Mouse (Mus musculus) hindbrain, embryonic 16.5 days (tissue): Measurements from ENCODE around the gene March8. TPM values are rescaled to one million over a fixed set of nuclear protein-coding genes. Genes with fewer than 3 reads are reported as not detected.

Source experiments
- ATAC-seq: fragments of 200-750 bp; cut with Nextera tagmentation; 2 replicates; pipeline ENCODE4 v1.8.0; 2017; ENCODE audit warnings: moderate TSS enrichment, moderate library complexity
- H3K27ac ChIP-seq: fragments of 300-500 bp; sonication (generic); 2 replicates; pipeline ENCODE4 v1.5.1; 2014; ENCODE audit warnings: low read depth, mild to moderate bottlenecking, control low read depth, low read length, moderate library complexity
- H3K27me3 ChIP-seq: fragments of 300-500 bp; sonication (generic); replicated peaks from 2 replicates; pipeline ENCODE4 v1.6.1; 2014; ENCODE audit warnings: low read length; ENCODE audit not compliant: control insufficient read depth, insufficient read depth
- H3K36me3 ChIP-seq: fragments of 300-500 bp; sonication (generic); 2 replicates; pipeline ENCODE4 v1.6.1; 2014; ENCODE audit warnings: mild to moderate bottlenecking, low read length, moderate library complexity, mixed read lengths; ENCODE audit not compliant: control insufficient read depth, insufficient read depth
- H3K4me1 ChIP-seq: fragments of 300-500 bp; sonication (generic); 2 replicates; pipeline ENCODE4 v1.6.1; 2014; ENCODE audit warnings: low read depth, low read length; ENCODE audit not compliant: control insufficient read depth, insufficient read depth
- H3K4me2 ChIP-seq: fragments of 300-500 bp; sonication (generic); 2 replicates; pipeline ENCODE4 v1.6.1; 2014; ENCODE audit warnings: mild to moderate bottlenecking, low read length, control low read depth, moderate library complexity
- H3K4me3 ChIP-seq: fragments of 300-500 bp; sonication (generic); 2 replicates; pipeline ENCODE4 v1.5.1; 2014; ENCODE audit warnings: mild to moderate bottlenecking, low read length, control low read depth, moderate library complexity
- H3K9ac ChIP-seq: fragments of 300-500 bp; sonication (generic); 2 replicates; pipeline ENCODE4 v1.6.1; 2014; ENCODE audit warnings: low read depth, mild to moderate bottlenecking, control low read depth, low read length, moderate library complexity
- H3K9me3 ChIP-seq: fragments of 300-500 bp; sonication (generic); 2 replicates; pipeline ENCODE4 v1.6.1; 2014; ENCODE audit warnings: mild to moderate bottlenecking, low read length, moderate library complexity; ENCODE audit not compliant: control insufficient read depth
- WGBS: fragments of 180-500 bp; shearing (Covaris S2); extraction: QIAGEN DNeasy Blood & Tissue Kit; methylation state at CpG from one replicate; pipeline ENCODE4 v1.1.7; 2014; 5-methylcytosine and 5-hydroxymethylcytosine counted together
- polyA plus RNA-seq: library from polyadenylated mRNA; unstranded; fragments of >200 nt; fragmentation: Nextera tagmentation; extraction: Ambion mirVana; gene quantifications from 2 replicates; pipeline ENCODE4 v1.2.1, GENCODE M21; 2015

Gene March8
- polyA plus RNA-seq, 1 experiment from 2014 or later: 58.0 TPM

DNA sequence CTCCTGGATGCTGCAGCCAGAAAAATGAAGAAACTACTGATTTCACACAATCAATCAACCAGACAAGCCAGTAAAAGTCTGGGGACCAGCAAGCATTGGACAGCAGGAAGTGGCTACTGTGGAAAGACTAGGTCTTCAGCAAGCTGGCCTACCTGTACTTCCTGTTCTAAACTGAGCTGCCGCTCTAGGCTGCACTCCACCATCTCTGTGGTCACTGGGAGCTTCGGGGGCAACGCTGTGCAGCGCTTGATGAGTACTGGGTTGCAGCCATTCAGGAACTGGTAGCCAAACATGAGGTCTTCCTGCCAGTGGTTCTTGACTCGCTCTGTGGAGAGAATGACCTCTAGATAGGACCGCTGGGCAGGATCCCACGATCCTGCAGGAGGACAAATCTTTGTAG, 85.2 kb downstream of the March8 start:
- no peak overlapping the region for H3K4me3 ChIP-seq
- H3K9ac ChIP-seq: no peak overlapping the region
- no peaks in the 10 kb centered on the region for H3K9me3 ChIP-seq
- H3K36me3 ChIP-seq: no peaks in the 10 kb centered on the region
- 94% methylated on average over 7 of the region's 7 CpGs for WGBS
- no peak overlapping the region for H3K27ac ChIP-seq
- ATAC-seq: no peak
- H3K27me3 ChIP-seq: no peaks in the 10 kb centered on the region
- H3K4me2 ChIP-seq: no peak overlapping the region
- H3K4me1 ChIP-seq: no peaks in the 10 kb centered on the region

DNA sequence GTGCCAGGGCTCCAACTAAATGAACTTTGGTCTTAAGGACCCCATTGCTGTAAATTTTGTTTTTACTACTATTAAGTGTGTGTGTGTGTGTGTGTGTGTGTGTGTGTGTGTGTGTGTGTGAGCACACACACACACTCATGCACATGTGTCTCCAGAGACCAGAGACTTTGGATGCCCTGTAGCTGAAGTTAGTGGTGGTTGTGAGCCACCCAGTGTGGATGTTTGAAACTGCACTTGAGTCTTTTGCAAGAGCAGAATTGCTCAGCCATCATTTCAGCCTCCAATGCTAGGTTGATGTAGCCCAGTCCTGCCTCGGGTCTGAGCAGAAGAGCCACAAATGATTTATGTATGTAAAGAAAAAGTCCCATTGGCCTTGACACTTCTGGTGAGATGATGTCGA, 85.8 kb downstream of the March8 start:
- Histone ChIP-seq H3K4me1 (no peaks in the 10 kb centered on the region), H3K27me3 (no peaks in the 10 kb centered on the region), H3K9me3 (no peaks in the 10 kb centered on the region), H3K9ac (no peak overlapping the region), H3K4me3 (no peak overlapping the region), H3K4me2 (no peak overlapping the region), H3K27ac (no peak overlapping the region), H3K36me3 (no peaks in the 10 kb centered on the region)
- peak; percentile 58; the same call in 1 of the 2 replicates for ATAC-seq
- 73% methylated on average over 2 of the region's 2 CpGs for WGBS

DNA sequence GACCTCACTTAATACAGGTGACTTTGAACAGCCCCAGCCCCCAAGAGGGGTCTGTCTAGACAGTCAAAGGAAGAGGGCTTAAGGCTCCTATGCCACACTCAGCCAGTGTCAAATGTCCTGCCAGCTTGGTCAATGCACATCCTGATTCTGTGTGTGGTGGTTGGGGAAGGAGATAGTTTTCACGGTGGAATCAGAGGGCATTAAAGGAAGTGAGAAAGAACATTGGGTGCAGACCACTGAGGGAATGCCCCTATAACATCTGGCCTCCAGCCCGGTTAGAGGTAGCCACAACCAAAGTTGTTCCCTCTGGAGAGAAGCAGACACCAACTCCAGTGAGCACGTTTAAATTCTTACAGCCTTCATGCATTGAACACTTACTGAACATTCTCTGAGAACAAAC, 89.7 kb downstream of the March8 start:
- no peak overlapping the region for H3K9ac ChIP-seq
- H3K4me1 ChIP-seq: no peaks in the 10 kb centered on the region
- no peak overlapping the region for H3K4me2 ChIP-seq
- no peak for ATAC-seq
- H3K27ac ChIP-seq: no peak overlapping the region
- no peaks in the 10 kb centered on the region for H3K36me3 ChIP-seq
- no peak overlapping the region for H3K4me3 ChIP-seq
- 92% methylated on average over 3 of the region's 3 CpGs for WGBS
- H3K9me3 ChIP-seq: peaks cover 4% of the 10 kb centered on the region; the same call in 1 of the 2 replicates
- H3K27me3 ChIP-seq: no peaks in the 10 kb centered on the region

DNA sequence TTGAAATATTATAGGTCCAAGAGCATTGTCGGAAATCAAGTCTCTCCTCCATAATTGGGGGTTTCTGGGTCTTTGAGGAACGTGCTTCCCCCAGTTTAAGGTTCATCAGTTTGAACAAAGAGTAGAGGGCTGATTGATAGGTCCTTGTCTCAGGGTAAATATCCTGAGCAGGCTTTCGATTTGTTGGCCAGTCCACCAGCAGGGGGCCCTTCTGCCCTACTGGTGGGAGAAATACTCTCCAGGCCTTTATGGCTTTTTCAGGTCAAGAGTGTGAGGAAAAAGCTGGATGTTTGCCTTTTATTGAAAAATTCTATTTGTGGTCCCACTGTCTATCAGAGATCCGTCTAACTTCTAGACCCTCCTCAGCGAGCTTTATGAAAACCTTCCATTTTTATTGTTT, 90.5 kb downstream of the March8 start:
- WGBS: 69% methylated on average over 5 of the region's 5 CpGs

DNA sequence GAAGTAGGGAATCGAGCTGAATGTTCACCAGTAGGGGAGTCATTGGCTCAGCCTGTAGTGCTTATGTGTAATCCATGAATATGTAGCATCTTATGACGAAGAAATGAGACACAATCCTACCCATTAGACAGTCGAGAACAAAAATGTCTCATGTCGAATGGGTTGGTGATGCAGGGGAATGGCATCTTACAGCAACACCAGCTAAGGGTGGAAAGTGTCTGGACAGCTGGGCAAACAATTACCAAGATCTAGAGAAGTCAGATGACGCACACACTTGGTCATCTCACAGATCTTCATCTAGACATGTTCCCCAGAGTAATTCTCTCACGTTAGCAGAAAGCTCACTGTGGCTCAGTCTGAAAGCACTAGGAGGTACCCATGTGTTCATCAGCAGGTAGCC, 101.0 kb downstream of the March8 start:
- Histone ChIP-seq H3K4me3 (no peak overlapping the region), H3K27ac (no peak overlapping the region), H3K4me1 (no peaks in the 10 kb centered on the region), H3K4me2 (no peak overlapping the region), H3K27me3 (no peaks in the 10 kb centered on the region), H3K36me3 (no peaks in the 10 kb centered on the region), H3K9ac (no peak overlapping the region), H3K9me3 (no peaks in the 10 kb centered on the region)
- ATAC-seq: no peak
- WGBS: 78% methylated on average over 6 of the region's 6 CpGs

More for the DNA sequence above, 90.5 kb downstream of the March8 start:
- Histone ChIP-seq H3K4me2 (no peak overlapping the region), H3K27ac (no peak overlapping the region), H3K9me3 (peaks cover 4% of the 10 kb centered on the region; the same call in 1 of the 2 replicates), H3K9ac (no peak overlapping the region), H3K4me1 (no peaks in the 10 kb centered on the region), H3K36me3 (no peaks in the 10 kb centered on the region), H3K4me3 (no peak overlapping the region), H3K27me3 (no peaks in the 10 kb centered on the region)
- ATAC-seq: no peak

DNA sequence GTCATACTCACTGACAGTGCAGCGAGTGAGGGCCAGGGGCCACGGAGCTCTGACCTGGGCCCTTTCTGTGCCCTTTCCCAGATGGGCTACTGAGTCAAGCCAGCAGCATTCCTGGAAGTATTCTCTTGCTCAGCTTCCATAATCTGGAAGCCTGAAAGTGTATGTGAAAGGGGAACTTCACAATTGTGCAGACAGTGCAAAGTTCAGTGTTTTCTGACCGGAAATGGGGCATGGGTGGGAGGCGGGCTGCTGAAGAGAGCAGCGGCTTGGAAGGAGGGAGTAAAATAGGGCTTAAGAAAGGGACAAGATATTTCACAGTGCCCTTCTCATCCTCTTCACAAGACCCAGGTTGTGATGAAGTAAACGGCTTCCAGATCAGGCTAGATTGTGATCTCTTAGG, 101.7 kb downstream of the March8 start:
- Histone ChIP-seq H3K36me3 (no peaks in the 10 kb centered on the region), H3K9me3 (no peaks in the 10 kb centered on the region), H3K27me3 (no peaks in the 10 kb centered on the region), H3K4me3 (no peak overlapping the region), H3K4me1 (no peaks in the 10 kb centered on the region), H3K9ac (no peak overlapping the region), H3K27ac (no peak overlapping the region), H3K4me2 (no peak overlapping the region)
- WGBS: 92% methylated on average over 6 of the region's 6 CpGs
- no peak for ATAC-seq

DNA sequence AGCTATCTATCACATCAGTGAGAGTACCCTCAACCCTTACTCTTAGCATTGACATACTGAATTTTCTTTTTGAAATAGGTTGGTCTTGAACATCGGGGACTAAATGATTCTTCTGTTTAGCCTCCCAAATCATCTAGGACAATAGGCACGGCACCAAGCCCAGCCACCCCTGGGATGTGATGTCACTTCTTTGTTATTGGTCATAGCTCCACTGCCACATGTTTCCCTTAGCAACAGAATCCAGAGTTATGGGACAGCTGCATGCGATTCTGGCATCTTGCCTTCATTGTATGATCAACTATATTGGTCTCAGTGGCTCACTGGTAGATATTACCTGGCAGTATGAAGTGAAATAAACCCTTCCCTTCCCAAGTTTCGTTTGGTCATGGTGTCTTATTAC, 102.6 kb downstream of the March8 start:
- H3K27ac ChIP-seq: no peak overlapping the region
- H3K36me3 ChIP-seq: no peaks in the 10 kb centered on the region
- no peak overlapping the region for H3K9ac ChIP-seq
- H3K4me3 ChIP-seq: no peak overlapping the region
- ATAC-seq: no peak
- H3K27me3 ChIP-seq: no peaks in the 10 kb centered on the region
- no peak overlapping the region for H3K4me2 ChIP-seq
- 62% methylated on average over 4 of the region's 4 CpGs for WGBS
- no peaks in the 10 kb centered on the region for H3K9me3 ChIP-seq
- H3K4me1 ChIP-seq: no peaks in the 10 kb centered on the region

DNA sequence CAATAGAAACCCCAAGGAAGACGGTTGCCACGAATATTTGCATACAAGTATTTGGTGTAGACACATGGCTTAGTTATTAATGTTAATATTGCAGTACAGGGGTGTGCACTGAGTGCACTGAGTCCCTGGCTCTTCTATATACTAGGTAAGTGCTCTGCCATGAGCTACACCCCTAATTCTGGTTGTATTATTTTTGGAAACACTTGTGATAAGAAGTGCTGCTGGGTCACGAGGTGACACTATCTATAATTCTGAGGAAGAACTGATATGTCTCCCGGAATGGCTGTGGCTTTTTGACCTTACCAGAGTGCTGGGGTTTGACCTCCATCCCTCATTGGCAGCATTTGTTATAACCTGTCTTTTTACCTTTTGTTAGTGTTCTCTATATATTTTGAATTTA, 103.0 kb downstream of the March8 start:
- no peak overlapping the region for H3K9ac ChIP-seq
- 88% methylated on average over 4 of the region's 4 CpGs for WGBS

DNA sequence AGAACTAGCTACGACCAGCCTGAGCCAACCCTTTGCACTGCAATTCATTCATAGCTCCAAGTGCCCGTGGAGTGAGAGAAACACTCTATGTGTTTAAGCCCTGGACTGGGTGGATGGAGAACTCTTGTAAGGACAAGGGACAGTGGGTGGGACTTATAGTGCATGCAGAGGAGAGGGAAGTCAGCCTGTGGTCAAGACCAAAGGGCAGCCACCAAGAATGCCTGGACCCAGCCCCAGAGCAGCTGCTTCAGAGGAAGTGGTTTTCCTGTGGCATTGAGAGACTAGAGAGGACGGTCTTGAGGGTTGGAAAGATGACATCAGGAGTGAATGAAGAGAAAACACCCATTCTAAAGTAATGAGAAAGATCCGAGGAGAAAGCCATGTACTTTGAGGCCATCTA, 118.0 kb downstream of the March8 start:
- Histone ChIP-seq H3K27me3 (0 out of 2 replicates have a peak, but pooled peaks cover 4% of the 10 kb centered on the region), H3K4me3 (no peak overlapping the region), H3K4me1 (peaks cover 3% of the 10 kb centered on the region), H3K9me3 (no peaks in the 10 kb centered on the region), H3K36me3 (no peaks in the 10 kb centered on the region), H3K9ac (no peak overlapping the region), H3K4me2 (no peak overlapping the region), H3K27ac (no peak overlapping the region)
- no peak for ATAC-seq
- WGBS: 77% methylated on average over 4 of the region's 4 CpGs

More for the DNA sequence above, 103.0 kb downstream of the March8 start:
- H3K4me1 ChIP-seq: no peaks in the 10 kb centered on the region
- H3K27me3 ChIP-seq: no peaks in the 10 kb centered on the region
- H3K4me2 ChIP-seq: no peak overlapping the region
- no peaks in the 10 kb centered on the region for H3K36me3 ChIP-seq
- H3K4me3 ChIP-seq: no peak overlapping the region
- no peak for ATAC-seq
- no peaks in the 10 kb centered on the region for H3K9me3 ChIP-seq
- no peak overlapping the region for H3K27ac ChIP-seq

DNA sequence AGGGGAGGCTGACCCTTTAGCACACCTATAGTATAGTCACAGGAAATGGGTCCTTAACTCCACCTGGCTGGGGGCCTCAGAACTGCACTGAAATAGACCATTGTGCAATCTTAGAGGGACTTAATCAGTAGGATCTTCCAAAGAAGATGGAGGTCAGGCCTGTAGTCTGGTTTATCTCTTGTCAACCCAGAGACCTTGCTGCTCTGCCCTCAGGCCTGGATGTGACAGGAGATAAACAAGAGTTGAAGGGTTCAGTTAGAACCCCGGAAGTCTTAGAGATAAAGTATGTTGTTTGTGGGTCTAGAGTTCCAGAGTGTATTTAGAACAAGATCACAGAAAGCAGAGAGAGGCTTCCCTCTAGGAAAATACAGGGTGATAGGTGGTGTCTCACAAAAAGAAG, 118.7 kb downstream of the March8 start:
- Histone ChIP-seq H3K9ac (no peak overlapping the region), H3K27me3 (peaks cover 8% of the 10 kb centered on the region), H3K4me3 (no peak overlapping the region), H3K9me3 (no peaks in the 10 kb centered on the region), H3K4me2 (no peak overlapping the region), H3K4me1 (peaks cover 6% of the 10 kb centered on the region), H3K27ac (no peak overlapping the region), H3K36me3 (no peaks in the 10 kb centered on the region)
- WGBS: 87% methylated on average over 1 of the region's 1 CpGs
- ATAC-seq: no peak
